Mouse (Mus musculus): ENCODE data around the gene Cela3a.

- TF ChIP-seq CTCF (IDR thresholded peaks at IDR 0.05; ENCODE audit: extremely low read depth, insufficient read depth, low read length) = no peak
- TF ChIP-seq POLR2A (IDR thresholded peaks at IDR 0.05; ENCODE audit: extremely low read depth, insufficient read depth, low read length) = no peak
These were observed 20.9 kb upstream of the Cela3a start, which contains the start of gene Cela3b for GRCm38 (mm10) chr4:137430502-137430901.
